Mouse (Mus musculus) thymus, adult 2 months (tissue): ENCODE measurements around the gene Spef1.

Experiments
- CTCF ChIP-seq: fragments of 200-500 bp; IDR thresholded peaks from 2 replicates; pipeline ENCODE4 v1.5.1; 2012; ENCODE audit warnings: mild to moderate bottlenecking, control low read depth, low read length, moderate library complexity, borderline replicate concordance; ENCODE audit not compliant: control insufficient read depth, poor library complexity, insufficient read depth; ENCODE audit errors: extremely low read depth
- POLR2A ChIP-seq: fragments of 200-500 bp; IDR thresholded peaks from 2 replicates; pipeline ENCODE4 v1.6.1; 2012; ENCODE audit warnings: mild to moderate bottlenecking, low read length, control low read depth, moderate library complexity; ENCODE audit not compliant: control insufficient read depth, poor library complexity, insufficient read depth; ENCODE audit errors: extremely low read depth

GRCm38 (mm10) chr2:131130849-131131248, 56.2 kb downstream of the Spef1 start:
- TF ChIP-seq CTCF (no peak), POLR2A (no peak)
